ENCODE assay signal across 20 mouse cellular contexts in genomic region chr12:69214393-69214792, GRCm38 (mm10). TPM values are rescaled to one million over a fixed set of nuclear protein-coding genes. Genes with fewer than 3 reads are reported as not detected.
"Had no signal": no experiment of that assay in that cellular context is flagged by ENCODE, and none has a peak within 500 bp of the region (broad histone marks: within the 10 kb centered on the region; RNA-seq: fewer than 3 reads in every experiment).

No protein-coding gene starts in this region.

- ATAC-seq: midbrain, embryonic 13.5 days; midbrain, embryonic 16.5 days had no signal

- H3K4me1 ChIP-seq: limb, embryonic 12.5 days; liver, embryonic 13.5 days; megakaryocyte, embryonic 14.5 days; midbrain, embryonic 10.5 days; midbrain, embryonic 13.5 days; neural tube, embryonic 13.5 days had no signal

- DNase-seq: kidney, adult 2 months; kidney, postnatal 25 days; liver; liver, embryonic 13.5 days; lung, adult 2 months; retina, postnatal 1 day; thymus, adult 2 months; thymus, postnatal 14 days; thymus, postnatal 4 days had no signal

- H3K27me3 ChIP-seq: limb, embryonic 12.5 days; liver, embryonic 13.5 days; megakaryocyte, embryonic 14.5 days; midbrain, embryonic 13.5 days; neural tube, embryonic 13.5 days had no signal

- H3K9me3 ChIP-seq: limb, embryonic 12.5 days; liver, embryonic 13.5 days; megakaryocyte, embryonic 14.5 days; midbrain, embryonic 10.5 days; midbrain, embryonic 13.5 days; neural tube, embryonic 13.5 days had no signal

- H3K36me3 ChIP-seq: neural tube, embryonic 13.5 days had no signal

- H3K4me2 ChIP-seq: limb, embryonic 12.5 days; liver, embryonic 13.5 days; midbrain, embryonic 13.5 days; neural tube, embryonic 13.5 days had no signal

- H3K9ac ChIP-seq: limb, embryonic 12.5 days; liver, embryonic 13.5 days; midbrain, embryonic 13.5 days; neural tube, embryonic 13.5 days had no signal

- H3K4me3 ChIP-seq: layer of hippocampus, adult 2 months; left cerebral cortex, adult 2 months; limb, embryonic 12.5 days; liver, embryonic 13.5 days; megakaryocyte, embryonic 14.5 days; midbrain, embryonic 10.5 days; midbrain, embryonic 13.5 days; myocyte; neural tube, embryonic 13.5 days had no signal

- H3K27ac ChIP-seq: kidney, postnatal 0 days; layer of hippocampus, adult 2 months; left cerebral cortex, adult 2 months; limb, embryonic 12.5 days; liver, embryonic 13.5 days; midbrain, embryonic 10.5 days; midbrain, embryonic 13.5 days; neural tube, embryonic 13.5 days had no signal

RNA-seq across cellular contexts. Expression of gene Gm49384, which starts 10.3 kb away (rescaled TPM):
- polyA plus RNA-seq: lung, adult 2 months; small intestine, adult 2 months had no signal
